Mouse (Mus musculus) B cell, adult 67 days (primary cell): ENCODE measurements around the gene Wasl. TPM values are rescaled to one million over a fixed set of nuclear protein-coding genes. Genes with fewer than 3 reads are reported as not detected.

ENCODE experiments used
- total RNA-seq, 2 experiments: library from RNA; stranded (reverse); gene quantifications; 4 replicates each; pipeline ENCODE4 v1.2.4; 2023

Wasl gene
- 10 to 100 TPM; 47.5 to 57.3 TPM for total RNA-seq

GRCm38 (mm10) chr6:24664867-24665458 lies at the start of gene Wasl:
Gene Wasl (minus strand): TSS chr6:24665009.

GRCm38 (mm10) chr6:24597500-24597899 lies 67.3 kb downstream of the Wasl start, which contains the start of gene Lmod2:
Gene Lmod2 (plus strand): TSS chr6:24597762.

Other genes with a start within 250 kb of the Wasl start
- not detected for gene Iqub, start 149.9 kb downstream of the Wasl start, total RNA-seq
- 10 to 100 TPM; 43.4 to 45.5 TPM for gene Ndufa5, start 137.0 kb downstream of the Wasl start, total RNA-seq
- not detected for gene Asb15, start 136.9 kb downstream of the Wasl start, total RNA-seq
- gene Lmod2, start 67.2 kb downstream of the Wasl start, total RNA-seq: not detected
- not detected for gene Hyal6, start 68.2 kb upstream of the Wasl start, total RNA-seq
- not detected for gene Hyal4, start 83.3 kb upstream of the Wasl start, total RNA-seq
- not detected for gene Spam1, start 126.2 kb upstream of the Wasl start, total RNA-seq
- gene Hyal5, start 193.0 kb upstream of the Wasl start, total RNA-seq: not detected